Mouse (Mus musculus): Measurements from ENCODE around the gene Grik1.

DNA sequence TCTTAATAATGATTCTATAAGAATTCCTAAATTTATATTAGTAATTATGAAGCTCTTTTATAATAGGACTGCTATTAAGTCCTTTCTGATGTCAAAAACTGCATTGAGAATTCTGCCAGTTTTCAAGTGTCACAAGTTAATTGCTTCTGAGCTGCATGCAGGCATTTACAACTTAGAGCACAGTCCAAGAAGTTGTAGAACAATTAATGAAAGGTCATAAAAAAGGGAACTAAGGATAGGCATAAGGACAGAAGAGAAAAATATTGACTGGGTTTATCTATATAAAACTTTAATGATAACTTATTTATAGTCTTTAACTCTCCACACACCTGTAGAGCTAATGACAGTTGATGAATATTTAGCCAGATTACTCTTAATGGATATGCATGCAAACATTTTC, 123.5 kb downstream of the Grik1 start:
- TF ChIP-seq POLR2A (IDR thresholded peaks at IDR 0.05; ENCODE audit: low read depth, low read length) (no peak), CTCF (IDR thresholded peaks at IDR 0.05; ENCODE audit: extremely low read depth, insufficient read depth, insufficient read length, insufficient replicate concordance) (no peak)
